ENCODE assay signal across 8 mouse cellular contexts in the genomic region with DNA sequence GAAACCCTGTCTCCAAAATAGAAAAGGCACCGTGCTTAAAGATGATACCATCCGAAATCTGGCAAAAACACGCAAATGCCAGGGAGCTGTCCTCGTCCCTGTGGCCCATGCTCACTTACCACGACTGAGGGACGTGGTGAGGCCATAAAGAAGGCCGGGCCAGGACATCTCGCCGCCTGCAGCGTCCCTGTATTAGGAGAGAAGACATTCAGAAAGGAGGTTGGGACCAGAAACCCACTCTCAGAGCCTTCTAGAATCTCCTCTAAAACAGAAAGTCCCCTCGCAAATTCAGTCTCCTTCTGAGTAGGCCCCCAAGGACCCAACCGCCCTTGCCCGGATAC. TPM values are rescaled to one million over a fixed set of nuclear protein-coding genes. Genes with fewer than 3 reads are reported as not detected.
DNase-seq lines count a peak whose midpoint lies in the region; ATAC-seq lines count a peak whose summit lies in the region.

No protein-coding gene starts in this region.

- H3K36me3 ChIP-seq in kidney, embryonic 14.5 days (ENCODE audit: control insufficient read depth, insufficient read depth, low read length) = peaks cover 51% of the 10 kb centered on the region
- H3K36me3 ChIP-seq in hindbrain, embryonic 13.5 days = peaks cover 50% of the 10 kb centered on the region
- H3K36me3 ChIP-seq in midbrain, embryonic 11.5 days (ENCODE audit: control insufficient read depth, insufficient read depth, low read length) = peaks cover 5% of the 10 kb centered on the region; the same call in 1 of the 2 replicates

- H3K9me3 ChIP-seq in kidney, embryonic 14.5 days (ENCODE audit: control insufficient read depth, low read length) = no peaks in the 10 kb centered on the region
- H3K9me3 ChIP-seq in hindbrain, embryonic 13.5 days = no peaks in the 10 kb centered on the region
- no peaks in the 10 kb centered on the region for H3K9me3 ChIP-seq in midbrain, embryonic 11.5 days (ENCODE audit: control insufficient read depth, low read length)

- H3K4me2 ChIP-seq in kidney, embryonic 14.5 days (replicated peaks; ENCODE audit: low read depth, low read length) = peak overlapping the region; percentile 54
- H3K4me2 ChIP-seq in hindbrain, embryonic 13.5 days = peak overlapping the region; percentile 93
- H3K4me2 ChIP-seq in midbrain, embryonic 11.5 days = peak overlapping the region; percentile 84

- DNase-seq in kidney, adult 18-20 months = no peak
- no peak for DNase-seq in midbrain, embryonic 11.5 days (ENCODE audit: low spot score, missing footprints)
- no peak for DNase-seq in cerebellum, adult 9-10 months
- no peak for DNase-seq in ovary, postnatal 10 days (ENCODE audit: low spot score)
- DNase-seq in right cerebral cortex, postnatal 4 days = no peak

- H3K4me3 ChIP-seq in kidney, embryonic 14.5 days (ENCODE audit: low read length) = peak overlapping the region; percentile 76
- peak overlapping the region; percentile 83 for H3K4me3 ChIP-seq in brown adipose tissue, adult 24 weeks (ENCODE audit: insufficient read depth, low read depth, low read length)
- H3K4me3 ChIP-seq in hindbrain, embryonic 13.5 days = peak overlapping the region; percentile 68
- peak overlapping the region; percentile 50 for H3K4me3 ChIP-seq in midbrain, embryonic 11.5 days (ENCODE audit: low read depth, low read length)

- H3K9ac ChIP-seq in kidney, embryonic 14.5 days (ENCODE audit: low read depth, low read length) = peak overlapping the region; percentile 70
- peak overlapping the region; percentile 91 for H3K9ac ChIP-seq in hindbrain, embryonic 13.5 days
- H3K9ac ChIP-seq in midbrain, embryonic 11.5 days (ENCODE audit: low read length) = peak overlapping the region; percentile 73

- H3K4me1 ChIP-seq in kidney, embryonic 14.5 days (ENCODE audit: control insufficient read depth, insufficient read depth, low read length) = peaks cover 10% of the 10 kb centered on the region
- H3K4me1 ChIP-seq in brown adipose tissue, adult 24 weeks (ENCODE audit: control insufficient read depth, insufficient read depth, insufficient read length, low read length) = no peaks in the 10 kb centered on the region
- H3K4me1 ChIP-seq in hindbrain, embryonic 13.5 days (replicated peaks) = peaks cover 15% of the 10 kb centered on the region
- peaks cover 10% of the 10 kb centered on the region for H3K4me1 ChIP-seq in midbrain, embryonic 11.5 days (ENCODE audit: control insufficient read depth, insufficient read depth, low read length)

- 1% methylated on average over 13 of the region's 13 CpGs for WGBS in kidney, embryonic 14.5 days
- under 1% methylated on average over 13 of the region's 13 CpGs for WGBS in hindbrain, embryonic 13.5 days
- WGBS in midbrain, embryonic 11.5 days = 2% methylated on average over 13 of the region's 13 CpGs

- H3K27me3 ChIP-seq in kidney, embryonic 14.5 days (ENCODE audit: control insufficient read depth, insufficient read depth, low read length) = no peaks in the 10 kb centered on the region
- H3K27me3 ChIP-seq in hindbrain, embryonic 13.5 days = no peaks in the 10 kb centered on the region
- no peaks in the 10 kb centered on the region for H3K27me3 ChIP-seq in midbrain, embryonic 11.5 days (ENCODE audit: control insufficient read depth, insufficient read depth, low read length)

- peak overlapping the region; percentile 20; the same call in 1 of the 2 replicates for H3K27ac ChIP-seq in kidney, embryonic 14.5 days (ENCODE audit: low read depth, low read length)
- peak overlapping the region; percentile 69 for H3K27ac ChIP-seq in brown adipose tissue, adult 24 weeks (replicated peaks; ENCODE audit: low read depth, low read length)
- H3K27ac ChIP-seq in hindbrain, embryonic 13.5 days = peak overlapping the region; percentile 80
- H3K27ac ChIP-seq in midbrain, embryonic 11.5 days (ENCODE audit: low read depth, low read length) = no peak overlapping the region

- peak; percentile 14 for ATAC-seq in kidney, embryonic 14.5 days (ENCODE audit: low FRiP score, low TSS enrichment)
- ATAC-seq in hindbrain, embryonic 13.5 days (ENCODE audit: low FRiP score) = peak; percentile 34
- peak; percentile 30 for ATAC-seq in midbrain, embryonic 11.5 days (ENCODE audit: low FRiP score)

RNA-seq across cellular contexts. Expression of a gene that starts 0.3 kb away (rescaled TPM):
- 157 and 170 TPM in 2 replicates for polyA plus RNA-seq in kidney, embryonic 14.5 days (2014; fragmentation: Nextera tagmentation; extraction: Ambion mirVana)
- polyA plus RNA-seq in brown adipose tissue, adult 24 weeks (2012; ENCODE audit: insufficient read depth, insufficient read length, missing spikeins) = 64.4 and 106 TPM in 2 replicates
- 108 and 114 TPM in 2 replicates for polyA plus RNA-seq in hindbrain, embryonic 13.5 days (2015; fragmentation: Nextera tagmentation; extraction: Ambion mirVana)
- polyA plus RNA-seq in midbrain, embryonic 11.5 days (2014; fragmentation: Nextera tagmentation; extraction: Ambion mirVana) = 127 and 135 TPM in 2 replicates

RNA-seq across cellular contexts. Expression of a gene that starts 0.5 kb away (rescaled TPM):
- 28.8 and 33.0 TPM in 2 replicates for polyA plus RNA-seq in kidney, embryonic 14.5 days (2014; fragmentation: Nextera tagmentation; extraction: Ambion mirVana)
- 13.0 and 14.5 TPM in 2 replicates for polyA plus RNA-seq in brown adipose tissue, adult 24 weeks (2012; ENCODE audit: insufficient read depth, insufficient read length, missing spikeins)
- polyA plus RNA-seq in hindbrain, embryonic 13.5 days (2015; fragmentation: Nextera tagmentation; extraction: Ambion mirVana) = 20.6 and 22.6 TPM in 2 replicates
- polyA plus RNA-seq in midbrain, embryonic 11.5 days (2014; fragmentation: Nextera tagmentation; extraction: Ambion mirVana) = 25.9 and 27.7 TPM in 2 replicates

RNA-seq across cellular contexts. Expression of a gene that starts 14.6 kb away (rescaled TPM):
- not detected in 2 replicates for polyA plus RNA-seq in kidney, embryonic 14.5 days (2014; fragmentation: Nextera tagmentation; extraction: Ambion mirVana)
- polyA plus RNA-seq in brown adipose tissue, adult 24 weeks (2012; ENCODE audit: insufficient read depth, insufficient read length, missing spikeins) = not detected in 2 replicates
- 3.1 and 3.6 TPM in 2 replicates for polyA plus RNA-seq in hindbrain, embryonic 13.5 days (2015; fragmentation: Nextera tagmentation; extraction: Ambion mirVana)
- not detected in 2 replicates for polyA plus RNA-seq in midbrain, embryonic 11.5 days (2014; fragmentation: Nextera tagmentation; extraction: Ambion mirVana)

RNA-seq across cellular contexts. Expression of a gene that starts 24.7 kb away (rescaled TPM):
- 7.2 and 8.1 TPM in 2 replicates for polyA plus RNA-seq in kidney, embryonic 14.5 days (2014; fragmentation: Nextera tagmentation; extraction: Ambion mirVana)
- polyA plus RNA-seq in brown adipose tissue, adult 24 weeks (2012; ENCODE audit: insufficient read depth, insufficient read length, missing spikeins) = 0.71 and 2.5 TPM in 2 replicates
- 3.1 and 3.4 TPM in 2 replicates for polyA plus RNA-seq in hindbrain, embryonic 13.5 days (2015; fragmentation: Nextera tagmentation; extraction: Ambion mirVana)
- polyA plus RNA-seq in midbrain, embryonic 11.5 days (2014; fragmentation: Nextera tagmentation; extraction: Ambion mirVana) = 5.8 and 6.0 TPM in 2 replicates

RNA-seq across cellular contexts. Expression of a gene that starts 25.2 kb away (rescaled TPM):
- polyA plus RNA-seq in kidney, embryonic 14.5 days (2014; fragmentation: Nextera tagmentation; extraction: Ambion mirVana) = 49.7 and 56.7 TPM in 2 replicates
- 94.8 and 96.2 TPM in 2 replicates for polyA plus RNA-seq in brown adipose tissue, adult 24 weeks (2012; ENCODE audit: insufficient read depth, insufficient read length, missing spikeins)
- polyA plus RNA-seq in hindbrain, embryonic 13.5 days (2015; fragmentation: Nextera tagmentation; extraction: Ambion mirVana) = 105 and 111 TPM in 2 replicates
- 66.2 and 76.5 TPM in 2 replicates for polyA plus RNA-seq in midbrain, embryonic 11.5 days (2014; fragmentation: Nextera tagmentation; extraction: Ambion mirVana)
